Mouse (Mus musculus) large intestine, adult 2 months (tissue): ENCODE data around the gene Cd19. TPM values are rescaled to one million over a fixed set of nuclear protein-coding genes. Genes with fewer than 3 reads are reported as not detected.
"Not testable (repeated sequence)": the region's sequence is repeated elsewhere in the genome, so short reads cannot be mapped to it uniquely, and the experiment has no call there.

Experiments used
- DNase-seq: peaks from one replicate; pipeline ENCODE4 v3.0.0-alpha.2; 2012; ENCODE audit warnings: low read depth, low spot score
- WGBS: fragments of 180-500 bp; shearing (Covaris S2); methylation state at CpG from one replicate; pipeline ENCODE4 v1.1.7; 2018; 5-methylcytosine and 5-hydroxymethylcytosine counted together
- polyA plus RNA-seq: library from polyadenylated mRNA; depleted of rRNA; stranded (reverse); fragments of >200 nt; gene quantifications from 2 replicates; pipeline ENCODE4 v1.2.3, GENCODE M21; 2012; rRNA removed

The Cd19 gene
- polyA plus RNA-seq, 1 experiment = 18.3 TPM

DNA sequence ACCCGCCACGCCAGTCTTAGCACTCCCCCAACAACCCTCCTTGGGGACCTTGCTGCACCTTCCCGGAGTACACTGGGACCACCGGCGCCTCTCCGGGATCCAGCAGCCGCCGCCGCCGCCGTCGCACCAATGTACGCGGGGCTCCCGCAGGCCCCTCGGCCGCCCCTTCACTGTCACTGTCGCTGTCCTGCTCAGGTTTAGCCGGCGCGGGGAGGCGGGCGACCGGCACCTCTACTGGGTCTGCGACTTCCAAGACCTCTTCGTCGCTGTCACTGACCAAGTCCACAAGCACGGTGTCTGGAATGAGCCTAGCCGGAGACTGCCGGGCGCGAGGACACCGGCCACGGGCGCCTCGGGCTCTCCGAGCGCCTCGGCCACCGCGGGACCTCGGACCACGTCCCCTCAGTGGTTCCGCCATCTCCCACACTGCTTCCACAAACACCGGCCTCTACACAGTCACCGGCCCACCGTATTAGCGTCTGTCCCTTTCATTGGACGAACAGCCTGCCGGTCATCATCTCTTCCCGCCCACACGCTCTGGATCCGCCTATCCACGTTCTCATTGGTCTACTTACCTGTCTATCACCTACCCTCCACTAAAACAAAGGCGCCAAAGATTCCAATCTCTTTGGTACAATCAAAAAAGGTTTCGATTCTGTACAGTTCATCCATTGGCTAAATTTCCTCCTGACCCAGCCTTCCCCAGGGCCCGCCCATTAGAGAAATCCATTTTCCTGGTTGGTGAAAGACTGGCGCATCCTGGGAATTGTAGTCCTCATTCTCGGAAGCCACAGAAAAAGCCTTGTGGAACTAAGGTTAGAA, 18.2 kb downstream of the Cd19 start, which contains the start of gene Nfatc2ip:
TSS of gene Nfatc2ip (minus strand) at position 440 of the 822 bp plus-strand sequence.
- peak; percentile 95 for DNase-seq

DNA sequence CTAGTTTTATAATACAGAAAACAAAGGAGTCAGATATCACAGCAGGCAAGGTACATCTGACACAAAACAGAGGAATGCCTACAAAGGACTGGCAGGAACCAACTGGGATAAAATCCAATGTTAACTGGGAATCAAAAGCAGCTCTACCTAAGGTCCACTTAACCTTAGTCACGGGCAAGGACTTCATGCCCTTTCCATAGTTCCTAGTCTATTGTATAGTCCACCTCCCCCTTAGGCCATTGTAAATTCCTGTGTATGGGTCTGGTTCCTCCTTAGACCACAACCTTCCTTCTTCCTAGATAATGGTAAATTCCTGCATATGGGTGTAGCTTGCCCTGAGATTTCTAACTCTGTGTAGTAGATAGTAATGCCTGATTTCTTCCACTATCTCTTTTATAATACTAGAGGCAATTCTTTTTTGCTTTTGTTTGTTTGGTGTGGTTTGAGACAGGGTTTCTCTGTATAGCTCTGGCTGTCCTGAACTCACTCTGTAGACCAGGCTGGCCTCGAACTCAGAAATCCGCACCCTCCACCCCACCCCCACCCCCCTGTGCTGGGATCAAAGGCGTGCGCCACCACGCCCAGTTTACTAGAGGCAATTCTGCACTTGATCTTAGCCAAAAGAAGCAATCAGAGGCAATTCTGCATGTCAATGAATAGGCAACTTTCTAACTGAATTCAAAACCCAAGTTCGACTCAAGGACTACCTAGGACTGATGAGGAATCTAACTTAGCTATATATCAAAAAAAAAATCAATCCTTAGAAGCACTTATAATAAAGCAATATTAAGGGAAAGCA, 22.4 kb downstream of the Cd19 start:
- 44% methylated on average over 7 of the region's 7 CpGs for WGBS
- DNase-seq = not testable (repeated sequence)

More for the DNA sequence above, 18.2 kb downstream of the Cd19 start, which contains the start of gene Nfatc2ip:
- under 1% methylated on average over 59 of the region's 59 CpGs for WGBS

DNA sequence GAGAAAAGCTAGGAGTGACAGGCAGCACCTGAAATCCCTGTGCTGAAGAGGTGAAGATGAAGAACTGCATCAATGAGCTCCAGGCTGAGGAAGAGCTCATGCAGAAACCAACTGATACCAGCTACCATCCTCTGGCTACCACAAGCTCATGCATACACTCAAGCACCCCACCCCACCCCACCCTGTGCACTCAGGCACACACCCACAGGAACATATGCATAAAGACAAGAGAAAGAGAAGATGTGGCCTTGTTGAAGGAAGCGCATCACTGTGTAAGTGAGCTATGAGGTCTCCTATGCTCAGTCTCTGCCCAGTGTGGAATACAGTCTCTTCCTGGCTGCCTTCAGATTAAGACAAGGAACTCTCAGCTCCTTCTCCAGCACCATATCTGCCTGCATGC, 26.5 kb downstream of the Cd19 start:
- WGBS = 100% methylated on average over 1 of the region's 1 CpGs
- DNase-seq = no peak

DNA sequence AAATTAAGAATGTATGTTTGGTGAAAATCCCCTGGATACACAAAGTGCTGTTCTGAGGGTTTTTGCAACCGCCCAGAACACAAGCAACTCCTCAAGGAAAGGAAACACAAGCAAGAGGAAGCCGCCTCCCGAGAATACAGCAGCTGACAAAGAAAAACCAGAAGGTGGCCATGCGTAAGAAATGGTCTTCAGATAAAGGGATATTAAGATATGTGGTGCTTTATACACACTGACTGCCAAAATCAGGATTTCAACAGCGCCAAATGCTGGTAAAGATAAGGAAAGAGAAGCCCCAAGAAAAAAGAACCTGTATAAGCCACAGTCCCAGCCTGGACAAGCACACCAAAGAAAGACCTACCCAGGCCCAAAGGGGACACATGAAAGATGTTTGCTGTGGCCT, 31.1 kb downstream of the Cd19 start:
- 84% methylated on average over 5 of the region's 5 CpGs for WGBS
- DNase-seq = no peak

DNA sequence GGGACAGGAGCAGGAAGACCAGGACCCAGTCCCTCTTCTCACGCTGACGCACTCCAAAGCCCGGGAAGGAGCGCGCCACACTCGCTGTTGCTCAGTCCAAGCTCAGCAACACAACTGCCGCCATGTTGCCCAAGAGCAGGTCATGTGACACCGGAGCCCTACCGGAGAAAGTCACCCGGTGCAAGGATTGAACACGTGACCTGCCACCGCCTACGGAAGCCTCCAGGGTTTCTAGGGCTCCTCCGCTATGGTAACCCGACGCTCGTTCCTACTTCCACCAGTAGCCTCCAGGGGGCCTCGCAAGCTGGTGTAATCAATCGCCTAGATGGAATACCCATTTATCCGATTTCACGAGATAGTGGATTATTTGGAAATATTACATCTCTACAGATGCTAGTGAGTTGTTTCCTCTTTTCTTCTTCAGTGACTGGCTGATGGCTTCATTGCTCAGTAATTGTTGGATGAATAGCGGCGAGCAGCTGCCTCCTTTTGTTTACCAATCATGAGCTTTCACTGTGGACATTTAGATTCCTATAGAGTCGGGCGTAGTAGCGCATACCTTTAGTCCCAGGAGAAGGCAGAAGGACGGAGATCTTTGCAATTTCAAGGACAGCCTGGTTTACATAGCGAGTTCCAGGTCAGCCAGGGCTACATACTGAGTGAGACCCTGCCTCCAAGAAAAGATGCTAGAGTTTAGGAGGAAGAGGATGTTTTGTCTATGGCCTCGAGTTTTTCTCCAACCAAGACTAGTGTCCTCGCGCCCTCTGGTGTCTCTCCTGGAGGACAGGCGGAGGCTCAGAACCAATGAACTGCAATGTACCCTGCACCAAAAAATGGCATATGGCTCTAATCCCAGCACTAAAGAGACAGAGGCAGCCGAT, 37.2 kb downstream of the Cd19 start, which contains the start of gene Spns1:
TSS of gene Spns1 (minus strand) at position 173 of the 881 bp plus-strand sequence.
- under 1% methylated on average over 33 of the region's 33 CpGs for WGBS
- DNase-seq = peak; percentile 92

DNA sequence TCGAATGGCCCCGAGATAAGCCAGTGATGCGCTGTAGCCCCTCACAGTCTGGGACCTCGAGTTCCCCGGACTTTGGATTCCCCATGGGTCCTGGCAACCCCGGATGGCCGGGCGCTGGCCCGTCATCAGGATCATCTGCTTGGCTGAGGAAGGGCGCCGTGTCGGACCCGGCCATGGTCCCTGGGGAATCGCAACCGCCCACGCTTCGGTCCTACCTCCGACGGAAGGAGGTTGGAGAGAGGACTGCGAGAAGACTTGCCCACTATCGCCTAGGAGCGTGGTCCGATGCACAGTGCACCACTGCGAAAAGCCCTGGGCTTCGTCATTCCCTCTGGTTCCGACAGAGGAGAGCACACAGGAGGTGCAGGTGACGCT, 37.8 kb downstream of the Cd19 start:
- DNase-seq = no peak
- 1% methylated on average over 27 of the region's 27 CpGs for WGBS

DNA sequence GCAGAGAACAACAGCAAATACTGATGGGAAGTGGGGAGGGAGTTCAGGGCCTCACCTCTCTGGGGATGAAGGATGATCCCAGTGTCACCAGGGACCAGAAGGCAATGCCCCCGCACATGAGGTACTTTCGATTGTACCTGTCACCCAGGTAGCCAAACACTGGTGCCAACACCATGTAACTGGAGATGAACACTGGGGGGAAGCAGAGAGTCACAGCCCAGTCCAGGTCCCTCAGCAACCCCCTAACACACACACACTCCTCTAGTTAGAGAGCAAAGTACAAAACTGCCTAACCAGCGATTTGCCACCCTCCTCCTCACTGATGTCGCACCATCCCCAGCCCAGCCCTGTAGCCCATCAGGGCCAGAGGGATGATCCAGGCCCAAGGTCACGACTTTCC, 39.7 kb downstream of the Cd19 start:
- DNase-seq = no peak
- 71% methylated on average over 5 of the region's 5 CpGs for WGBS

DNA sequence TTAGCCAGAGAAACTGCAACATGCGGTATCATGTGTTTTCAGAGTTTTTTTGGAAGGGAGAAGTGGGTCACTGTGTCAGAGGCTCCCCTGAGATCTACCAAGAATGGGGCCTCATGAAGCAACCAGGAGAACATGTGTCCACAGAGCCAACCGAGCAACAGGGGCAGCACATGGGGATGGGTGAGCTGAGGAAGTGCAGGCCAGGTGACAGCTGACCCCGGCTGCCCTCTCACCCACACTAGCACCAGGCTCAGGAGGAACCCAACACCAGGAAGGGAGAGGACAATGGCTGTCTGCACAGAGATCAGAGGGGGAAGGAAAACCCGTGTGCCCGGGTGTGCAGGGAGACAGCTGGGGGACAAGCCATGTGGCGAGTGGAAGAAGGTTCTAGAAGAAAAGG, 40.2 kb downstream of the Cd19 start:
- no peak for DNase-seq
- 75% methylated on average over 6 of the region's 6 CpGs for WGBS

DNA sequence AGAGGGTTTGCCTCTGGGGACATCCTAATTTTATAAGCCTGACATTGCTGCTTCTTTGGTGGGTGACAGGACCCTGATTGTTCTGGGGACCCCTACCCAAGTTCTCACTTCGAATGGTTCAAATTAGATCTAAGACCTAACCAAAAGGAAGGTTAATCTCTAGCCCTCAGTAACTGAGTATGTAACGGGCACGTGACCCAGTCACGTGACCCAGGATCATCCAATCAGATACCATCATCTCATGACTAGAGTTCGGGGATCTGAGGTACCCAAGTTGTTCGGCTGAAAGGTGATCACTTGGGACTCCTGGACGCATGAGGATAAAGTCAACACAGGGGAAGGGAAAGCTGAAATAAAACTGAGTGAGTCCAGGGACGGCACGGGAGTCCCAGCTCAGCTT, 41.7 kb downstream of the Cd19 start:
- no peak for DNase-seq
- WGBS = 86% methylated on average over 9 of the region's 9 CpGs

DNA sequence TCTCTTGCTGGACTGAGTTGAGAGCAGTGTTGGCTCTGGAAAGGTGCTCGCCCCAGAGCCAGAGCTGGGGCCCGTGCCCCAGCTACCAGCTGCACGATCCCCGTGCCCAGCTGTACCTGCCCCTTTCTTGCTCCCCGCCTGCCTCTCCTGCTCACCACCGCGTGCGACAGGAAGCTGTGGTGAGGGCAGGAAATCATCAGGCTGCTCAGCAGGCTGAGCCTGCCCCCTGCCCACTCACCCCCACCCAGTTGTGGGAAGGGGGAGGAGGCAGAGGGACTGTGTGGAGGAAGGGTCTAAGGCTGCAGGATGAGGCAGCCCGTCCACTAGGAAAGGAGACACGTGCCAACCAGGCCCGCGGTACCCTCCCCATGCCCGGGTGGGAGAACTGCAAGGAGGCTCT, 45.3 kb downstream of the Cd19 start, which contains the start of gene Lat:
TSS of gene Lat (minus strand) at position 178 of the 400 bp plus-strand sequence.
- DNase-seq = no peak
- 72% methylated on average over 13 of the region's 13 CpGs for WGBS

DNA sequence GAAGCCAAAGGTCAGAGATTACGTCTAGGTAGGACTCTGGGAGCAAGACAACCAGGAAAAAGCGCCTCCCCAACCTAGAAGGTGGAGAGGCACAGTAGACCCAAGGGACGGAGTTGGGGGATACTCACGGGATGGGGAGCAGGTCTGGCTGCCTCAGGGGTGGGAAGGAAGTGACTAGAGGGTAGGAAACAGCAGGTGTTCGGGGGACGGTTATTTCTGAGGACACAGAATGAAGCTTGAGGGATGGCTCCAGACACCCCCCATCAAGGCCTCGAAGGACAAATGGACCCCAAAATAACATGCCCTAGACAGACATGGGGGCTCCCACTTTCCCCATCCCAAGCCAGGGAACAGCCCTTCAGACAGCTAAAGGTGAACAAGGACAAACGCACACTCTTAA, 46.3 kb downstream of the Cd19 start:
- no peak for DNase-seq
- WGBS = 87% methylated on average over 8 of the region's 8 CpGs

DNA sequence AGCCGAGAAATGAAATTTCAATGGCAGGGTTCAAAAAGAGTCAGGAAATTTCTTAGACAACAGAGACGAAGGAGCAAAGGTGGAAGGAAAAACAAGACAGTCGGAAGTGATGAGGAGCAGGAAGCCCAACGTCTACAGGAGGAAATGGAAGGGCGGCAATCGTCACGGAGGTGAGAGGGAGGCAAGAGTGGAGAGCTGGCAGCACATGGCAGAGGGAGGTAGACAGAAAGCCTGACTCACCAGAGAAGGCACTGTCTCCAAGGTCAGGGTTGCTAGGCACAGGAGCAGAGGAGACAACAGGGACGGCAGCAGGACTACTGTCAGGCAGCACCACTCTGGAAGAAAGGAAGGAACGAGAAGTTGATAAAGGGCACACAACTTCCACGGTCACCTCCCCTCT, 47.1 kb downstream of the Cd19 start:
- WGBS = 83% methylated on average over 10 of the region's 10 CpGs
- DNase-seq = no peak

DNA sequence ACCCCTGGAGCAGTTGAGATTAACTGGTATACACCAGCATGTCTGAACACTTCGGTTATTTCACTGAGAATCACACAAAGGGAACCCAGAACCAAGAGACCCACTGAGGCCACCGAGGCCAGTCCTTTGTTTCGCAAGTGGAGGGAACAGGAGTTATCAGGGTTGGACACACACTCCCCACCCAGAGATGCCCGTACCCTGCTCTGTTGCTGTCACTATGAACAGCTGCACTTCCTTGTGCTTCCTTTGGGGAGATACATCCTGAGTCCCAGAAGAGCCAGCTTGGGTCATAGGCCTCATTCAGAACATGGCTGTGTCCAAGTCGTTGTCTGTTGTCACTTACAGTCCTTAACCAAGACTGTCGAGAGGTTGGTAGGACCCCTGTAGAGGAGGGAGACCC, 51.7 kb downstream of the Cd19 start:
- DNase-seq = no peak
- 77% methylated on average over 6 of the region's 6 CpGs for WGBS

DNA sequence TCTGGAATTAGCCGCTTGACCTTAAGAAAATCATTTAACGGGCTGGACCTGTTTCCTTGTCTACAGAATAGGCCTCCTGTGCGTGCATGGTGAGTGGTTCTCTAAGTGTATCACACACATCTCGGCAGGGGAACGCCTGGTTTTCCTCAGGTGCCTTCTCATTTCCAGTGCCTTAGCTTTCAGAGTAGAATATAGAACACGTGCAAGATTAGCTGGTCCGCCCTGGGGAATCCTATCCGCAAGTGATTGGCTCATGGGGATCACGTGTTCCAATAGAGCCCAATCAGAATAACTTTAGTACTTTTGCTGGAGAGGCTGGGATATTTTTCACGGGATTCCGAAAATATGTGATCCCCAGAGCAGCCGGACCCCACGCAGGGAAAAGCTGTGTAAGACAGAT, 55.6 kb downstream of the Cd19 start:
- no peak for DNase-seq
- WGBS = 65% methylated on average over 13 of the region's 13 CpGs

Other genes with a start within 250 kb of the Cd19 start
- gene Xpo6, start 214.4 kb downstream of the Cd19 start, polyA plus RNA-seq = 126 and 136 TPM in 2 replicates
- gene Sbk1, start 142.3 kb downstream of the Cd19 start, polyA plus RNA-seq = 12.2 and 12.5 TPM in 2 replicates
- gene Lat, start 45.3 kb downstream of the Cd19 start, polyA plus RNA-seq = 19.2 and 19.4 TPM in 2 replicates
- gene Spns1, start 37.4 kb downstream of the Cd19 start, polyA plus RNA-seq = 117 and 149 TPM in 2 replicates
- 7.5 and 8.4 TPM in 2 replicates for gene Nfatc2ip, start 18.2 kb downstream of the Cd19 start, polyA plus RNA-seq
- gene Rabep2, start 13.9 kb upstream of the Cd19 start, polyA plus RNA-seq = 16.5 and 17.4 TPM in 2 replicates
- gene Atp2a1, start 48.2 kb upstream of the Cd19 start, polyA plus RNA-seq = 0.30 and 3.6 TPM in 2 replicates
- 43.2 and 51.9 TPM in 2 replicates for gene Sh2b1, start 60.5 kb upstream of the Cd19 start, polyA plus RNA-seq
- 163 and 178 TPM in 2 replicates for gene Tufm, start 72.5 kb upstream of the Cd19 start, polyA plus RNA-seq
- gene Atxn2l, start 88.5 kb upstream of the Cd19 start, polyA plus RNA-seq = 63.3 and 106 TPM in 2 replicates
- gene Eif3c, start 151.5 kb upstream of the Cd19 start, polyA plus RNA-seq = 89.5 and 103 TPM in 2 replicates
- 1.6 and 3.5 TPM in 2 replicates for gene Apobr, start 170.1 kb upstream of the Cd19 start, polyA plus RNA-seq
- 35.0 and 37.1 TPM in 2 replicates for gene Cln3, start 170.9 kb upstream of the Cd19 start, polyA plus RNA-seq
- 0.16 and 0.37 TPM in 2 replicates for gene Il27, start 180.1 kb upstream of the Cd19 start, polyA plus RNA-seq
- gene Nupr1, start 216.0 kb upstream of the Cd19 start, polyA plus RNA-seq = 37.6 and 54.5 TPM in 2 replicates
- 27.6 and 30.2 TPM in 2 replicates for gene Sgf29, start 234.4 kb upstream of the Cd19 start, polyA plus RNA-seq